Mouse (Mus musculus): ENCODE data around the gene Itga11.
A peak's percentile ranks its signal among the peaks of the same experiment; 100 is the strongest.
"Not testable (repeated sequence)": the region's sequence is repeated elsewhere in the genome, so short reads cannot be mapped to it uniquely, and the experiment has no call there.

Gene Itga11

GRCm38 (mm10) chr9:62677641-62678549 is at the start of gene Itga11:
Gene Itga11, plus strand, starts transcription at chr9:62677826.
- DNase-seq = no peak

GRCm38 (mm10) chr9:62630631-62631240 is 46.9 kb upstream of the Itga11 start:
- DNase-seq = peak; percentile 79

GRCm38 (mm10) chr9:62632392-62632791 is 45.2 kb upstream of the Itga11 start:
- DNase-seq = peak; percentile 57

GRCm38 (mm10) chr9:62638045-62638444 is 39.6 kb upstream of the Itga11 start:
- no peak for DNase-seq

GRCm38 (mm10) chr9:62639686-62640085 is 37.9 kb upstream of the Itga11 start:
- no peak for DNase-seq

GRCm38 (mm10) chr9:62640188-62640587 is 37.4 kb upstream of the Itga11 start:
- no peak for DNase-seq

GRCm38 (mm10) chr9:62645716-62646400 is 31.8 kb upstream of the Itga11 start:
- DNase-seq = no peak

- no peak for DNase-seq
Measured at GRCm38 (mm10) chr9:62646721-62647183, 30.9 kb upstream of the Itga11 start.

GRCm38 (mm10) chr9:62649444-62649843 is 28.2 kb upstream of the Itga11 start:
- no peak for DNase-seq

- no peak for DNase-seq
Measured at GRCm38 (mm10) chr9:62650764-62651163, 26.9 kb upstream of the Itga11 start.

- no peak for DNase-seq
Measured at GRCm38 (mm10) chr9:62654336-62654735, 23.3 kb upstream of the Itga11 start.

GRCm38 (mm10) chr9:62658016-62658415 is 19.6 kb upstream of the Itga11 start:
- no peak for DNase-seq

GRCm38 (mm10) chr9:62659026-62659425 is 18.6 kb upstream of the Itga11 start:
- DNase-seq = no peak

- DNase-seq = not testable (repeated sequence)
Measured at GRCm38 (mm10) chr9:62660971-62661370, 16.7 kb upstream of the Itga11 start.

GRCm38 (mm10) chr9:62663443-62663842 is 14.2 kb upstream of the Itga11 start:
- no peak for DNase-seq

- no peak for DNase-seq
Measured at GRCm38 (mm10) chr9:62664115-62664725, 13.4 kb upstream of the Itga11 start.

GRCm38 (mm10) chr9:62665892-62666291 is 11.7 kb upstream of the Itga11 start:
- DNase-seq = no peak

GRCm38 (mm10) chr9:62668503-62668902 is 9.1 kb upstream of the Itga11 start:
- no peak for DNase-seq

GRCm38 (mm10) chr9:62673241-62673640 is 4.4 kb upstream of the Itga11 start:
- DNase-seq = no peak

- no peak for DNase-seq
Measured at GRCm38 (mm10) chr9:62675172-62675571, 2.5 kb upstream of the Itga11 start.

- no peak for DNase-seq
Measured at GRCm38 (mm10) chr9:62678550-62679155, 1.0 kb downstream of the Itga11 start.

GRCm38 (mm10) chr9:62679398-62679797 is 1.8 kb downstream of the Itga11 start:
- DNase-seq = no peak

- DNase-seq = no peak
Measured at GRCm38 (mm10) chr9:62684311-62684710, 6.7 kb downstream of the Itga11 start.
